Mouse (Mus musculus): Measurements from ENCODE around the gene Pomt2. TPM values are rescaled to one million over a fixed set of nuclear protein-coding genes. Genes with fewer than 3 reads are reported as not detected.
"Not testable (repeated sequence)": the region's sequence is repeated elsewhere in the genome, so short reads cannot be mapped to it uniquely, and the experiment has no call there.

Pomt2 gene
- polyA plus RNA-seq, 1 experiment from 2014 or later, result 11.7 TPM

DNA sequence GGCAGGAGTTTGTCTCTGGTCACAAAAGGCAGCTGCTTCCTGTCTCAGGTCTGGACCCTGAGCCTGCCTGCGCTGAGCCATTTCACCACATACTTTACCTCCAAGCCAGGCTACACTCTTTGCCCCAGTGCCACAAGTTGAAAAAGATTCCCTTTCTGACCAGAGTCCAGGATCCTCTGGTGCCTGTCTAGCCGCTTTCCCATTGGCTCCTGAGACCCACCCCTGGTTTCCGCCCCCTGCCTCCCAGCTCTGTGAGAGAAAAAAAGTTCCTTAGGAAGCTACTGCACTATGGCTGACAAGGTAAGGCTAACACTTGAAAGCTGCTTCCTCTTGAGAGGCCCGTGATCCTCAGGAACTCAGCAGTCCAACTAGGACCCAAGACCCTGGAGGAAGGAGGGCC lies 9.6 kb upstream of the Pomt2 start:
- no peaks in the 10 kb centered on the region for H3K27me3 ChIP-seq (replicated peaks; ENCODE audit: control insufficient read depth, insufficient read depth, low read length)
- peak overlapping the region; percentile 45; the same call in 1 of the 2 replicates for H3K9ac ChIP-seq (ENCODE audit: low read depth, low read length)
- peak overlapping the region; percentile 31 for H3K4me2 ChIP-seq (ENCODE audit: low read depth, low read length)
- 36% methylated on average over 4 of the region's 4 CpGs for WGBS
- H3K9me3 ChIP-seq (ENCODE audit: control insufficient read depth, low read length), result no peaks in the 10 kb centered on the region
- H3K36me3 ChIP-seq (ENCODE audit: control insufficient read depth, insufficient read depth, low read length), result peaks cover 7% of the 10 kb centered on the region; the same call in 1 of the 2 replicates
- ATAC-seq, result peak; percentile 90
- H3K4me3 ChIP-seq (ENCODE audit: low read length), result peak overlapping the region; percentile 13; the same call in 1 of the 2 replicates
- H3K27ac ChIP-seq (ENCODE audit: low read length), result peak overlapping the region; percentile 55
- H3K4me1 ChIP-seq (ENCODE audit: control insufficient read depth, insufficient read depth, low read length), result peaks cover 7% of the 10 kb centered on the region

DNA sequence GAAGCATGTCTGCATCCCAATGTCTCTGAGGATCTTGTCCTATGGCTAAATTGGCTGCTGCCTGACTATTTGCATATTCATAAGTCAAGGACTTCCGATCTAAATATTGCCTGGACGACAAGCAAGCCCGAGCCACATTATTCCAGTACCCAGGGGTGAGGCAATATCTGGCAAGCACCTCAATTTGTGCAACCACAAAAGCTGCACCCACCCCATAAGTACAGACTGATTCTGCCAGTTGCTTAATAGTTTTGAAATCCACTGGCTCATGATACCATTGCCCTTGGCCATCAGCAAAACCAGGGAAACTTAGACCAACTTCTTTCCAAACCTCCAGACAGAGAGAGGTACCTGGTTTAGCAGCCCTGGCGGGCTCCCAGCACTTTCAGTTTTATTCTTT lies 6.7 kb upstream of the Pomt2 start:
- not testable (repeated sequence) for H3K4me1 ChIP-seq (ENCODE audit: control insufficient read depth, insufficient read depth, low read length)
- WGBS, result 94% methylated on average over 4 of the region's 4 CpGs

DNA sequence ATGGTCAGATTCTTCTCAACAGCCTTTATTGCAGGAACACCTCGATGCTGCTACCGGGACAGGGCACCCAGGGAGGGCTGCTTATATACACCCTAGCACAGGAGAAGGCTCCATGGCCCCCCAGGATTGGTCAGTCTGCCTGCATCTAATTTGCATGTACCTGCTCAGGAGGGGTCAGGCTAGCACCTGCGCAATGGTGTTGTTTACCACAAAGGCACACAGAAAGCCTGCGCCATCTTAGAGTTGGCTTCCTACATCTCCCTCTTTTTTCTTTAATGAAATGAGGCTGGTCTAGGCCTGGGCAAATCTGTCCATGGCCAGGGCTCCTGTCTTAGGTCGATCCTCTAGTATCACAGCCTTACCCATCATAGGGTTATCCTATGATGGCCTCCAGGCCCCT lies 1.7 kb upstream of the Pomt2 start:
- H3K9ac ChIP-seq (ENCODE audit: low read depth, low read length), result no peak overlapping the region
- no peak overlapping the region for H3K4me2 ChIP-seq (ENCODE audit: low read depth, low read length)
- no peaks in the 10 kb centered on the region for H3K27me3 ChIP-seq (replicated peaks; ENCODE audit: control insufficient read depth, insufficient read depth, low read length)
- H3K27ac ChIP-seq (ENCODE audit: low read length), result no peak overlapping the region
- 98% methylated on average over 5 of the region's 5 CpGs for WGBS
- peaks cover 15% of the 10 kb centered on the region for H3K4me1 ChIP-seq (ENCODE audit: control insufficient read depth, insufficient read depth, low read length)
- ATAC-seq, result no peak
- H3K36me3 ChIP-seq (ENCODE audit: control insufficient read depth, insufficient read depth, low read length), result no peaks in the 10 kb centered on the region
- H3K4me3 ChIP-seq (ENCODE audit: low read length), result no peak overlapping the region
- H3K9me3 ChIP-seq (ENCODE audit: control insufficient read depth, low read length), result no peaks in the 10 kb centered on the region

More for the DNA sequence above, 6.7 kb upstream of the Pomt2 start:
- not testable (repeated sequence) for H3K4me3 ChIP-seq (ENCODE audit: low read length); H3K4me2 ChIP-seq (ENCODE audit: low read depth, low read length); H3K9me3 ChIP-seq (ENCODE audit: control insufficient read depth, low read length); H3K36me3 ChIP-seq (ENCODE audit: control insufficient read depth, insufficient read depth, low read length); H3K27me3 ChIP-seq (replicated peaks; ENCODE audit: control insufficient read depth, insufficient read depth, low read length); H3K27ac ChIP-seq (ENCODE audit: low read length); H3K9ac ChIP-seq (ENCODE audit: low read depth, low read length); ATAC-seq

DNA sequence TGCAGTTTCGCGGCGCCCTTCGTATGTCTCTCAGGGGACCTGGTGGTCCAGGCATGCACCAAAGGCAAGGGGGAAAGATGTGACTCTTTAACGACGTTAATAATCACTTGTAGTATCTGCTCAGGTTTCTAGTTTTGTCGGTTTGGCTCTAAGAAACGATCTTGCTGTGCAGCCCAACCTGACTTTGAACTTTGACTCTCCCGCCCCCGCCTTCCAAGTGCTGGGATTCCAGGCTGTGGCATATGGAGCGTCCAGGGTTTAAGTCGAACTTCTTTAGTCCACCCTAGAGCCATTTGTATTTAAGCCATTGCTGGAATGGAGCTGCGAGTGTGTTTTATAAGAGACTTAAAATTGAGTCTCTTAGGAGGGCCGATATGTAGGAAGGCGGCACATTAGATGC lies 368 bp upstream of the Pomt2 start:
- H3K9me3 ChIP-seq (ENCODE audit: control insufficient read depth, low read length), result no peaks in the 10 kb centered on the region
- peaks cover 15% of the 10 kb centered on the region for H3K4me1 ChIP-seq (ENCODE audit: control insufficient read depth, insufficient read depth, low read length)
- no peaks in the 10 kb centered on the region for H3K36me3 ChIP-seq (ENCODE audit: control insufficient read depth, insufficient read depth, low read length)
- peak overlapping the region; percentile 98 for H3K4me3 ChIP-seq (ENCODE audit: low read length)
- WGBS, result 13% methylated on average over 15 of the region's 15 CpGs
- H3K9ac ChIP-seq (ENCODE audit: low read depth, low read length), result peak overlapping the region; percentile 89
- H3K4me2 ChIP-seq (ENCODE audit: low read depth, low read length), result peak overlapping the region; percentile 72
- peak overlapping the region; percentile 96 for H3K27ac ChIP-seq (ENCODE audit: low read length)
- no peaks in the 10 kb centered on the region for H3K27me3 ChIP-seq (replicated peaks; ENCODE audit: control insufficient read depth, insufficient read depth, low read length)
- peak; percentile 17; the same call in 1 of the 2 replicates for ATAC-seq

DNA sequence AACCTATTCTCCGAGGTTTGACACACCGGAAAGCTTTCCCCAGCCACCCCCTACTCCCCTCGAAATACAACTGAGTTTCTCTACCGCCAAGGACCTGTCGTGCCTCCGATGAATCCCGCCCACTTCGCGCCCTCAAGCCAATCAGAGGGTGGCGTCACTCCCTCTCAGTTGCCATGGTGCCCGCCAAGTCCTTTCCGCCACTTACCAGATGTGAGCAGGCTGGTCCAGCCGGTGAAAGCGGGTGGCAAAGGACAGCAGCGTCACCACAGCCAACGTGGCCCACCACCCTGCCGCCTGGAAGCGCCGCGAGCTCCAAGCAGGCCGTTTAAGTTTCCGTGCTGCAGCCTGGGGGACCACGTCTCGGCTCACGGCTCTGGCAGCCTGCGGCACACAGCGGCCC lies 802 bp downstream of the Pomt2 start, which contains the start of gene Gstz1:
TSS of gene Gstz1 (plus strand) at position 200 of the 400 bp plus-strand sequence.
- peaks cover 15% of the 10 kb centered on the region for H3K4me1 ChIP-seq (ENCODE audit: control insufficient read depth, insufficient read depth, low read length)
- peak within 1 kb of the TSS; percentile 89 for H3K9ac ChIP-seq (ENCODE audit: low read depth, low read length)
- H3K27me3 ChIP-seq (replicated peaks; ENCODE audit: control insufficient read depth, insufficient read depth, low read length), result no peaks in the 10 kb centered on the region
- ATAC-seq, result peak; percentile 89
- H3K9me3 ChIP-seq (ENCODE audit: control insufficient read depth, low read length), result no peaks in the 10 kb centered on the region
- 0% methylated on average over 27 of the region's 27 CpGs for WGBS
- H3K36me3 ChIP-seq (ENCODE audit: control insufficient read depth, insufficient read depth, low read length), result no peaks in the 10 kb centered on the region
- H3K4me2 ChIP-seq (ENCODE audit: low read depth, low read length), result peak within 1 kb of the TSS; percentile 76
- H3K27ac ChIP-seq (ENCODE audit: low read length), result peak within 1 kb of the TSS; percentile 96
- peak within 1 kb of the TSS; percentile 98 for H3K4me3 ChIP-seq (ENCODE audit: low read length)

DNA sequence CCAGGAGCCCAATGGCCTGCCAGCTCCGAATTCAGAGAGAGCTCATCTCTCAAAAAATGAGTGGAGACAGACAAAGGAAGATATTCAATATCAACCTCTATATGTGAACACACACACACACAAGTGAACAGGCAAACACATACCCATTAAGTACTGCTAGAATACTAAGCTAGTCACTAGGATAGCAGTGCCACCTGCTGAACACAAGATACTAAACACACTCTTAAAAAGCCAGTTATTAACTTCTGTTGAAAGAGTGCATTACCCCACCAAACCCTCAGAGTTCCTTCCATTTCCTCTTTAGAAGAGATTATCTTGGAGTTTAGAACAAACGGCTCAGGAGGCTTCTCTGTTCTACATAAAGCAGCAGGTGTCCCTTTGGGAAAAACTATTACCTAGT lies 5.6 kb downstream of the Pomt2 start:
- H3K36me3 ChIP-seq (ENCODE audit: control insufficient read depth, insufficient read depth, low read length), result no peaks in the 10 kb centered on the region
- no peaks in the 10 kb centered on the region for H3K27me3 ChIP-seq (replicated peaks; ENCODE audit: control insufficient read depth, insufficient read depth, low read length)
- no peak overlapping the region for H3K4me3 ChIP-seq (ENCODE audit: low read length)
- H3K4me2 ChIP-seq (ENCODE audit: low read depth, low read length), result no peak overlapping the region
- ATAC-seq, result no peak
- H3K9ac ChIP-seq (ENCODE audit: low read depth, low read length), result no peak overlapping the region
- H3K4me1 ChIP-seq (ENCODE audit: control insufficient read depth, insufficient read depth, low read length), result peaks cover 8% of the 10 kb centered on the region
- no peak overlapping the region for H3K27ac ChIP-seq (ENCODE audit: low read length)
- H3K9me3 ChIP-seq (ENCODE audit: control insufficient read depth, low read length), result no peaks in the 10 kb centered on the region
- 72% methylated on average over 2 of the region's 2 CpGs for WGBS

DNA sequence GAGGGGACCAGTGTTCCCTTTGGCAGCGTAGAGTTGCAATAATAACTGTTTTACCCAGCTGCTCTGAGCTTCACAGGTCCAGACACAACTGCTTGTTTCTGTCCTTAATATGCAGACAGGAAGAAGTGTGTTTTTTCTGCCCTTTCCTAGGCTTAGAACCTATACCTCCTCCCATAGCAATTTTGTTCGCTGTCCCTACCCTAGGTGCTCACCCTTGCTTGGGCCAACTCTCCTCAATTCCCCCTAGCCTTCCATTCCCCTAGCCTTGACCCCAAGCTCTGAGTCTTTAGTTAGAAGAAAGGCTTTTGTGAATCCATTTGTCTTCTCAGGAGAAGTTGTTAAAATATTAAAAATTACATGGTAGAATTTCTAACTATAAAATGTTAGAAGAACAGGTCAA lies 9.0 kb downstream of the Pomt2 start:
- H3K27me3 ChIP-seq (replicated peaks; ENCODE audit: control insufficient read depth, insufficient read depth, low read length), result no peaks in the 10 kb centered on the region
- H3K9ac ChIP-seq (ENCODE audit: low read depth, low read length), result no peak overlapping the region
- no peak overlapping the region for H3K4me3 ChIP-seq (ENCODE audit: low read length)
- 66% methylated on average over 2 of the region's 2 CpGs for WGBS
- H3K36me3 ChIP-seq (ENCODE audit: control insufficient read depth, insufficient read depth, low read length), result no peaks in the 10 kb centered on the region
- H3K4me1 ChIP-seq (ENCODE audit: control insufficient read depth, insufficient read depth, low read length), result no peaks in the 10 kb centered on the region
- H3K4me2 ChIP-seq (ENCODE audit: low read depth, low read length), result no peak overlapping the region
- ATAC-seq, result no peak
- no peak overlapping the region for H3K27ac ChIP-seq (ENCODE audit: low read length)
- no peaks in the 10 kb centered on the region for H3K9me3 ChIP-seq (ENCODE audit: control insufficient read depth, low read length)

DNA sequence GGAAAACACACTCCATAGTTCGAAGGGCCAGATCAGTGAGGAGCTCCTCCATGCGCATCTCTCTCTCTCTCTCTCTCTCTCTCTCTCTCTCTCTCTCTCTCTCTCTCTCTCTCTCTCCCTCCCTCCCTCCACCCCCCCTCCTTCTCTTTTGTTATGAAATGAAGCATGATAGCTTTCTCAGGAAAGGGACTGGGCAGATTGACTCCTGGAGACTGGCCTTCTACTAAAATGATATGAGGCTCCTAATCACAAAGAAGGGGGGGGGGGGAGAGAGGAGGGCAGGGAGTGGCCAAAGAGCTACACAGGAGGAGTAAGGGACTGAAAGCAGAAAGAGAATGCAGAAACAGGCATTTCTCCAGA lies 9.4 kb downstream of the Pomt2 start:
- 87% methylated on average over 2 of the region's 2 CpGs for WGBS
- no peak for ATAC-seq
- Histone ChIP-seq H3K4me3 (ENCODE audit: low read length) (no peak overlapping the region), H3K4me1 (ENCODE audit: control insufficient read depth, insufficient read depth, low read length) (no peaks in the 10 kb centered on the region), H3K9me3 (ENCODE audit: control insufficient read depth, low read length) (no peaks in the 10 kb centered on the region), H3K9ac (ENCODE audit: low read depth, low read length) (no peak overlapping the region), H3K27ac (ENCODE audit: low read length) (no peak overlapping the region), H3K36me3 (ENCODE audit: control insufficient read depth, insufficient read depth, low read length) (no peaks in the 10 kb centered on the region), H3K4me2 (ENCODE audit: low read depth, low read length) (no peak overlapping the region), H3K27me3 (replicated peaks; ENCODE audit: control insufficient read depth, insufficient read depth, low read length) (no peaks in the 10 kb centered on the region)

DNA sequence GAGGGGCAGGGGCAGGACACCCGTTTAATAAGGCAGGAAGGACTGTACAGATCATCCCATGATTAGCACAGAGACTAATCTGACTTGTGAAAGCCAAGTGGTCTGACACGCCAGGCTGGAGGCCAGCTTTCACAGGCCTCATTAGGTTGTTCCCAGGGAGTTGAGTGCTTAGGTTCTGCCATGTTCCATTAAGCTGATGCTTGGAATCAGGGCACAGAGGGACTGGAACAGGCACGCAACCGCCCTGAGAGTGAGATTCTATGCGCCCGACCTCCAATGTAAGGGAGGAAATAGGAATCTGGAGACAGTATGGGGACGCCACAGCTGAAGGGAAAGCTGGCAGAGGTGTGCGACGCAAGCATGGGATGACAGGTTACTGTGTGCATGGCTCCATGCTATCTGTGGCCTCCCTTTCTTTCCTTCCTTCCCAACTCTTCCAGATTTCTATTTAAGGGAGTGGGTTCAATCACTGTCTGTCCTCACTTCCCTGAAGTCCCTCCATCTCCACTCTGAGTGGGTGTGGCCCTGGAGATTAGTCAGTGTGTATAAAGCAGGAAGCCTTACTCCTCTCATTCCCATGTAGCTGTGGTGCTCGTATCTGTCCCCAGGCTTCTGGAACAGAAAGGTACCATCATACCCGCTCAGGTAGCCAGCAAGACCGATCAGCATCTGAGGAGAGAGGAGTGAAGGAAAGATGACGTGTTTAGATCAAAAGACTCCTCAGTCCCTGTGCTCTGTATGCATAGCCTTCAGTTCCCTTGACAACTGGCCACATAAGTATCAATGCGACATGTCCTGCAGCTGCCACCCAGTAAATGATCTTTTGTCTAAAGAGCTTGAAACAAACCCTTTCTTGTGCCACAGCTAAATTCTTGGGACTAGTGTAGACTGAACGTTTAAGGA lies 10.1 kb downstream of the Pomt2 start:
- no peaks in the 10 kb centered on the region for H3K9me3 ChIP-seq (ENCODE audit: control insufficient read depth, low read length)
- no peak overlapping the region for H3K4me2 ChIP-seq (ENCODE audit: low read depth, low read length)
- no peak overlapping the region for H3K9ac ChIP-seq (ENCODE audit: low read depth, low read length)
- H3K27me3 ChIP-seq (replicated peaks; ENCODE audit: control insufficient read depth, insufficient read depth, low read length), result no peaks in the 10 kb centered on the region
- ATAC-seq, result no peak
- H3K4me3 ChIP-seq (ENCODE audit: low read length), result no peak overlapping the region
- H3K27ac ChIP-seq (ENCODE audit: low read length), result no peak overlapping the region
- H3K4me1 ChIP-seq (ENCODE audit: control insufficient read depth, insufficient read depth, low read length), result no peaks in the 10 kb centered on the region
- 89% methylated on average over 15 of the region's 15 CpGs for WGBS
- H3K36me3 ChIP-seq (ENCODE audit: control insufficient read depth, insufficient read depth, low read length), result no peaks in the 10 kb centered on the region
